Mouse (Mus musculus): ENCODE data around the gene Tbc1d25. TPM values are rescaled to one million over a fixed set of nuclear protein-coding genes. Genes with fewer than 3 reads are reported as not detected.

The Tbc1d25 gene
- polyA plus RNA-seq, 1 experiment: 9.5 TPM

- Histone ChIP-seq H3K4me1 (ENCODE audit: control insufficient read depth, insufficient read depth, low read length) (no peaks in the 10 kb centered on the region), H3K9me3 (replicated peaks; ENCODE audit: control insufficient read depth, insufficient read depth, low read length, poor library complexity, severe bottlenecking) (no peaks in the 10 kb centered on the region), H3K27ac (ENCODE audit: insufficient read depth, low read length) (no peak overlapping the region), H3K4me3 (ENCODE audit: low read depth, low read length) (peak overlapping the region; percentile 63), H3K27me3 (ENCODE audit: control insufficient read depth, insufficient read depth, low read length, poor library complexity, severe bottlenecking) (no peaks in the 10 kb centered on the region), H3K36me3 (ENCODE audit: control insufficient read depth, insufficient read depth, low read length, poor library complexity, severe bottlenecking) (no peaks in the 10 kb centered on the region), H3K9ac (ENCODE audit: low read depth, poor library complexity, severe bottlenecking) (peak overlapping the region; percentile 23; the same call in 1 of the 2 replicates)
- TF ChIP-seq POLR2A (IDR thresholded peaks at IDR 0.05; ENCODE audit: insufficient read depth, low read length) (no peak), EP300 (IDR thresholded peaks at IDR 0.05; ENCODE audit: insufficient read depth, low read depth, low read length) (no peak), CTCF (IDR thresholded peaks at IDR 0.05; ENCODE audit: low read depth, low read length) (no peak)
These were observed 44.6 kb downstream of the Tbc1d25 start for GRCm38 (mm10) chrX:8131393-8131792.

GRCm38 (mm10) chrX:8125235-8125634, 50.7 kb downstream of the Tbc1d25 start:
- H3K4me1 ChIP-seq (ENCODE audit: control insufficient read depth, insufficient read depth, low read length): no peaks in the 10 kb centered on the region
- no peak overlapping the region for H3K9ac ChIP-seq (ENCODE audit: low read depth, poor library complexity, severe bottlenecking)
- H3K9me3 ChIP-seq (replicated peaks; ENCODE audit: control insufficient read depth, insufficient read depth, low read length, poor library complexity, severe bottlenecking): no peaks in the 10 kb centered on the region
- H3K27ac ChIP-seq (ENCODE audit: insufficient read depth, low read length): no peak overlapping the region
- H3K36me3 ChIP-seq (ENCODE audit: control insufficient read depth, insufficient read depth, low read length, poor library complexity, severe bottlenecking): no peaks in the 10 kb centered on the region
- TF ChIP-seq EP300 (IDR thresholded peaks at IDR 0.05; ENCODE audit: insufficient read depth, low read depth, low read length) (no peak), CTCF (IDR thresholded peaks at IDR 0.05; ENCODE audit: low read depth, low read length) (no peak), POLR2A (IDR thresholded peaks at IDR 0.05; ENCODE audit: insufficient read depth, low read length) (no peak)
- H3K4me3 ChIP-seq (ENCODE audit: low read depth, low read length): no peak overlapping the region
- H3K27me3 ChIP-seq (ENCODE audit: control insufficient read depth, insufficient read depth, low read length, poor library complexity, severe bottlenecking): no peaks in the 10 kb centered on the region

- no peaks in the 10 kb centered on the region for H3K27me3 ChIP-seq (ENCODE audit: control insufficient read depth, insufficient read depth, low read length, poor library complexity, severe bottlenecking)
- TF ChIP-seq EP300 (IDR thresholded peaks at IDR 0.05; ENCODE audit: insufficient read depth, low read depth, low read length): no peak
- no peak for TF ChIP-seq POLR2A (IDR thresholded peaks at IDR 0.05; ENCODE audit: insufficient read depth, low read length)
These were observed 52.0 kb downstream of the Tbc1d25 start for GRCm38 (mm10) chrX:8123821-8124470.

GRCm38 (mm10) chrX:8117264-8117663, 58.7 kb downstream of the Tbc1d25 start:
- Histone ChIP-seq H3K4me3 (ENCODE audit: low read depth, low read length) (no peak overlapping the region), H3K9me3 (replicated peaks; ENCODE audit: control insufficient read depth, insufficient read depth, low read length, poor library complexity, severe bottlenecking) (no peaks in the 10 kb centered on the region), H3K4me1 (ENCODE audit: control insufficient read depth, insufficient read depth, low read length) (no peaks in the 10 kb centered on the region), H3K9ac (ENCODE audit: low read depth, poor library complexity, severe bottlenecking) (no peak overlapping the region), H3K36me3 (ENCODE audit: control insufficient read depth, insufficient read depth, low read length, poor library complexity, severe bottlenecking) (no peaks in the 10 kb centered on the region), H3K27ac (ENCODE audit: insufficient read depth, low read length) (no peak overlapping the region), H3K27me3 (ENCODE audit: control insufficient read depth, insufficient read depth, low read length, poor library complexity, severe bottlenecking) (no peaks in the 10 kb centered on the region)
- TF ChIP-seq CTCF (IDR thresholded peaks at IDR 0.05; ENCODE audit: low read depth, low read length): no peak
- TF ChIP-seq EP300 (IDR thresholded peaks at IDR 0.05; ENCODE audit: insufficient read depth, low read depth, low read length): no peak
- TF ChIP-seq POLR2A (IDR thresholded peaks at IDR 0.05; ENCODE audit: insufficient read depth, low read length): no peak

More at GRCm38 (mm10) chrX:8123821-8124470, 52.0 kb downstream of the Tbc1d25 start:
- no peak overlapping the region for H3K4me3 ChIP-seq (ENCODE audit: low read depth, low read length)
- no peaks in the 10 kb centered on the region for H3K36me3 ChIP-seq (ENCODE audit: control insufficient read depth, insufficient read depth, low read length, poor library complexity, severe bottlenecking)
- H3K9ac ChIP-seq (ENCODE audit: low read depth, poor library complexity, severe bottlenecking): no peak overlapping the region
- no peak overlapping the region for H3K27ac ChIP-seq (ENCODE audit: insufficient read depth, low read length)
- no peaks in the 10 kb centered on the region for H3K9me3 ChIP-seq (replicated peaks; ENCODE audit: control insufficient read depth, insufficient read depth, low read length, poor library complexity, severe bottlenecking)
- H3K4me1 ChIP-seq (ENCODE audit: control insufficient read depth, insufficient read depth, low read length): no peaks in the 10 kb centered on the region

GRCm38 (mm10) chrX:8115275-8115674, 60.7 kb downstream of the Tbc1d25 start:
- Histone ChIP-seq H3K27me3 (ENCODE audit: control insufficient read depth, insufficient read depth, low read length, poor library complexity, severe bottlenecking) (no peaks in the 10 kb centered on the region), H3K9ac (ENCODE audit: low read depth, poor library complexity, severe bottlenecking) (no peak overlapping the region), H3K4me3 (ENCODE audit: low read depth, low read length) (no peak overlapping the region), H3K27ac (ENCODE audit: insufficient read depth, low read length) (no peak overlapping the region), H3K9me3 (replicated peaks; ENCODE audit: control insufficient read depth, insufficient read depth, low read length, poor library complexity, severe bottlenecking) (no peaks in the 10 kb centered on the region), H3K36me3 (ENCODE audit: control insufficient read depth, insufficient read depth, low read length, poor library complexity, severe bottlenecking) (no peaks in the 10 kb centered on the region), H3K4me1 (ENCODE audit: control insufficient read depth, insufficient read depth, low read length) (no peaks in the 10 kb centered on the region)
- TF ChIP-seq EP300 (IDR thresholded peaks at IDR 0.05; ENCODE audit: insufficient read depth, low read depth, low read length) (no peak), CTCF (IDR thresholded peaks at IDR 0.05; ENCODE audit: low read depth, low read length) (no peak), POLR2A (IDR thresholded peaks at IDR 0.05; ENCODE audit: insufficient read depth, low read length) (no peak)

- H3K27me3 ChIP-seq (ENCODE audit: control insufficient read depth, insufficient read depth, low read length, poor library complexity, severe bottlenecking): no peaks in the 10 kb centered on the region
- no peaks in the 10 kb centered on the region for H3K9me3 ChIP-seq (replicated peaks; ENCODE audit: control insufficient read depth, insufficient read depth, low read length, poor library complexity, severe bottlenecking)
- H3K4me1 ChIP-seq (ENCODE audit: control insufficient read depth, insufficient read depth, low read length): no peaks in the 10 kb centered on the region
These were observed 71.0 kb downstream of the Tbc1d25 start for GRCm38 (mm10) chrX:8105019-8105418.

More at GRCm38 (mm10) chrX:8105019-8105418, 71.0 kb downstream of the Tbc1d25 start:
- Histone ChIP-seq H3K36me3 (ENCODE audit: control insufficient read depth, insufficient read depth, low read length, poor library complexity, severe bottlenecking) (no peaks in the 10 kb centered on the region), H3K9ac (ENCODE audit: low read depth, poor library complexity, severe bottlenecking) (no peak overlapping the region), H3K27ac (ENCODE audit: insufficient read depth, low read length) (no peak overlapping the region), H3K4me3 (ENCODE audit: low read depth, low read length) (no peak overlapping the region)
- TF ChIP-seq POLR2A (IDR thresholded peaks at IDR 0.05; ENCODE audit: insufficient read depth, low read length) (no peak), CTCF (IDR thresholded peaks at IDR 0.05; ENCODE audit: low read depth, low read length) (no peak), EP300 (IDR thresholded peaks at IDR 0.05; ENCODE audit: insufficient read depth, low read depth, low read length) (no peak)

Other genes with a start within 250 kb of the Tbc1d25 start
- 31.2 and 31.7 TPM in 2 replicates for gene Eras, start 247.6 kb downstream of the Tbc1d25 start, polyA plus RNA-seq (2011; ENCODE audit: insufficient read depth, insufficient read length, low read depth, missing spikeins)
- 85.6 and 101 TPM in 2 replicates for gene Hdac6, start 228.3 kb downstream of the Tbc1d25 start, polyA plus RNA-seq (2011; ENCODE audit: insufficient read depth, insufficient read length, low read depth, missing spikeins)
- gene Gata1, start 198.1 kb downstream of the Tbc1d25 start, polyA plus RNA-seq (2011; ENCODE audit: insufficient read depth, insufficient read length, low read depth, missing spikeins): 1.3 and 1.9 TPM in 2 replicates
- gene Glod5, start 157.7 kb downstream of the Tbc1d25 start, polyA plus RNA-seq (2011; ENCODE audit: insufficient read depth, insufficient read length, low read depth, missing spikeins): 15.9 and 16.6 TPM in 2 replicates
- 35.4 and 35.9 TPM in 2 replicates for gene Suv39h1, start 101.4 kb downstream of the Tbc1d25 start, polyA plus RNA-seq (2011; ENCODE audit: insufficient read depth, insufficient read length, low read depth, missing spikeins)
- gene Was, start 85.7 kb downstream of the Tbc1d25 start, polyA plus RNA-seq (2011; ENCODE audit: insufficient read depth, insufficient read length, low read depth, missing spikeins): 0.62 and 0.66 TPM in 2 replicates
- 8.7 and 11.2 TPM in 2 replicates for gene Wdr13, start 43.3 kb downstream of the Tbc1d25 start, polyA plus RNA-seq (2011; ENCODE audit: insufficient read depth, insufficient read length, low read depth, missing spikeins)
- gene Rbm3, start 30.3 kb downstream of the Tbc1d25 start, polyA plus RNA-seq (2011; ENCODE audit: insufficient read depth, insufficient read length, low read depth, missing spikeins): 421 and 458 TPM in 2 replicates
- 57.6 and 59.1 TPM in 2 replicates for gene Ebp, start 17.3 kb upstream of the Tbc1d25 start, polyA plus RNA-seq (2011; ENCODE audit: insufficient read depth, insufficient read length, low read depth, missing spikeins)
- gene Porcn, start 30.3 kb upstream of the Tbc1d25 start, polyA plus RNA-seq (2011; ENCODE audit: insufficient read depth, insufficient read length, low read depth, missing spikeins): 8.5 and 10.8 TPM in 2 replicates
- gene Ftsj1, start 76.2 kb upstream of the Tbc1d25 start, polyA plus RNA-seq (2011; ENCODE audit: insufficient read depth, insufficient read length, low read depth, missing spikeins): 20.1 and 24.7 TPM in 2 replicates
- 0.63 and 1.7 TPM in 2 replicates for gene Slc38a5, start 95.0 kb upstream of the Tbc1d25 start, polyA plus RNA-seq (2011; ENCODE audit: insufficient read depth, insufficient read length, low read depth, missing spikeins)
- not detected in 2 replicates for gene Ssxb10, start 151.2 kb upstream of the Tbc1d25 start, polyA plus RNA-seq (2011; ENCODE audit: insufficient read depth, insufficient read length, low read depth, missing spikeins)
- gene Ssxb9, start 190.8 kb upstream of the Tbc1d25 start, polyA plus RNA-seq (2011; ENCODE audit: insufficient read depth, insufficient read length, low read depth, missing spikeins): not detected in 2 replicates
- gene Ssxb1, start 237.1 kb upstream of the Tbc1d25 start, polyA plus RNA-seq (2011; ENCODE audit: insufficient read depth, insufficient read length, low read depth, missing spikeins): not detected in 2 replicates

Data from ES-Bruce4 (cell line).